Mouse (Mus musculus) kidney, embryonic 14.5 days (tissue): Measurements from ENCODE around the gene Tmem88. TPM values are rescaled to one million over a fixed set of nuclear protein-coding genes. Genes with fewer than 3 reads are reported as not detected.

Experiments
- ATAC-seq: fragments of 200-750 bp; cut with Nextera tagmentation; 2 replicates; pipeline ENCODE4 v1.8.0; 2017; ENCODE audit warnings: moderate number of reproducible peaks, mild to moderate bottlenecking, moderate TSS enrichment, moderate library complexity; ENCODE audit not compliant: low FRiP score, low TSS enrichment
- H3K27ac ChIP-seq: fragments of 300-500 bp; sonication (generic); 2 replicates; pipeline ENCODE4 v1.5.1; 2014; ENCODE audit warnings: low read depth, mild to moderate bottlenecking, low read length, moderate library complexity, mixed read lengths
- H3K27me3 ChIP-seq: fragments of 300-500 bp; sonication (generic); 2 replicates; pipeline ENCODE4 v1.6.1; 2014; ENCODE audit warnings: mild to moderate bottlenecking, low read length; ENCODE audit not compliant: control insufficient read depth, insufficient read depth
- H3K36me3 ChIP-seq: fragments of 300-500 bp; sonication (generic); 2 replicates; pipeline ENCODE4 v1.6.1; 2014; ENCODE audit warnings: low read length, mixed read lengths; ENCODE audit not compliant: control insufficient read depth, insufficient read depth
- H3K4me1 ChIP-seq: fragments of 300-500 bp; sonication (generic); 2 replicates; pipeline ENCODE4 v1.6.1; 2014; ENCODE audit warnings: low read length, mixed read lengths; ENCODE audit not compliant: control insufficient read depth, insufficient read depth
- H3K4me2 ChIP-seq: fragments of 300-500 bp; sonication (generic); replicated peaks from 2 replicates; pipeline ENCODE4 v1.6.1; 2014; ENCODE audit warnings: low read depth, mild to moderate bottlenecking, low read length
- H3K4me3 ChIP-seq: fragments of 300-500 bp; sonication (generic); 2 replicates; pipeline ENCODE4 v1.5.1; 2014; ENCODE audit warnings: mild to moderate bottlenecking, low read length
- H3K9ac ChIP-seq: fragments of 300-500 bp; sonication (generic); 2 replicates; pipeline ENCODE4 v1.6.1; 2014; ENCODE audit warnings: low read depth, mild to moderate bottlenecking, low read length, moderate library complexity
- H3K9me3 ChIP-seq: fragments of 300-500 bp; sonication (generic); 2 replicates; pipeline ENCODE4 v1.6.1; 2016; ENCODE audit warnings: low read length; ENCODE audit not compliant: control insufficient read depth
- WGBS: fragments of 180-500 bp; shearing (Covaris S2); extraction: QIAGEN DNeasy Blood & Tissue Kit; methylation state at CpG from one replicate; pipeline ENCODE4 v1.1.7; 2014; 5-methylcytosine and 5-hydroxymethylcytosine counted together
- polyA plus RNA-seq: library from polyadenylated mRNA; unstranded; fragments of >200 nt; fragmentation: Nextera tagmentation; extraction: Ambion mirVana; gene quantifications from 2 replicates; pipeline ENCODE4 v1.2.1, GENCODE M21; 2014

The Tmem88 gene
- polyA plus RNA-seq, 1 experiment from 2014 or later = 36.8 TPM

DNA sequence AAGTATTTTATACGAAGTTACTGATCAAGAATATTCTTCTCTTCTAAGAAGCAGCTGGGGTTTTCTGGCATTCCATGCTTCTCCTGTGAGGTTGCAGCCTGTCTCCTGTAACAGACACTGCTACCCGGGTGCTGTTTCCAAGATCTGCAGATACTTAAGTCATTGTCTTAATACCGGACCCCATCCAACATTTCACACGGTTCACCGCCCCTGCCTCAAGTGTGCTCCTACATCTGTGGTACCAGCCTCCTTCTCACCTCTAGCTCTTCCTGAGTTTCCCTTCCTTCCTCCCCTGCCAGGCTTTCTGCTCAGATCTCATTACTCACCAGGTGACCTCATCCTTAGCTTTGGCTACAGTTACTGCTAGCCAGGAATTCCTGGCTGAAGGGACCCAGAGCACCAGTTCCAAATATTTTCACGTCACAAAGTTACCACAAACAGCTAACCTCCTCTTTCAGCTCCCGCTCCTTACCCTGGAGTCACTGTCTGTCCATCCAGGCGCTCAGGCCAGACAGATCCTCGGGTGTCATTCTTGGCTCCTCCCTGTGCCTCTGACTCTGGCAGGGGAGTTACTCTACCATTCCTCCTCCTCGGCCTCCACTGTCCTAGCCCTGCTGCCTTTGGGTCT is 15.4 kb downstream of the Tmem88 start:
- no peaks in the 10 kb centered on the region for H3K4me1 ChIP-seq
- peaks cover 16% of the 10 kb centered on the region; the same call in 1 of the 2 replicates for H3K36me3 ChIP-seq
- H3K9me3 ChIP-seq = no peaks in the 10 kb centered on the region
- no peak for ATAC-seq
- no peak overlapping the region for H3K4me3 ChIP-seq
- H3K9ac ChIP-seq = no peak overlapping the region
- H3K27me3 ChIP-seq = no peaks in the 10 kb centered on the region
- 51% methylated on average over 10 of the region's 10 CpGs for WGBS
- H3K27ac ChIP-seq = no peak overlapping the region
- H3K4me2 ChIP-seq = no peak overlapping the region

DNA sequence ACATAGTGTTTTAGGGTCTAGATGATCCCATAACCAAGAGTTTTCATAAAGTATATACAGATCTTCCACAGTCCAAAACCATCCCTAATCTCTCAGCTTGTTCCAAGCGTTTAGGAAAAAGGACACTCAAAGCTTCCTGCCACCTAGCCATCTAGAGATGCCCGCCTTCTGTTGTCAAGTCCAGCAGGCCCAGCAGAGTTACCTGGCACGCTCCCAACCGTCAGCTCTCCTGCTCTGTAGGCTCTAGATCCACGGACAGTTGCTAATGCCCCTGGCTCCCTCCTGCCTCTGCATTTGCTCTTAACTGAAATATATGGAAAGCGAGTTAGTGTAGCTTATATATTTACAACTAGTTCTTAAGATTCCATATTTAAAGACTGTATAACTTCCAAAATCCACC is 16.7 kb downstream of the Tmem88 start:
- Histone ChIP-seq H3K9me3 (no peaks in the 10 kb centered on the region), H3K4me3 (no peak overlapping the region), H3K36me3 (peaks cover 24% of the 10 kb centered on the region; the same call in 1 of the 2 replicates), H3K27me3 (no peaks in the 10 kb centered on the region), H3K4me2 (no peak overlapping the region), H3K9ac (no peak overlapping the region), H3K4me1 (no peaks in the 10 kb centered on the region), H3K27ac (no peak overlapping the region)
- 84% methylated on average over 6 of the region's 6 CpGs for WGBS
- ATAC-seq = no peak

DNA sequence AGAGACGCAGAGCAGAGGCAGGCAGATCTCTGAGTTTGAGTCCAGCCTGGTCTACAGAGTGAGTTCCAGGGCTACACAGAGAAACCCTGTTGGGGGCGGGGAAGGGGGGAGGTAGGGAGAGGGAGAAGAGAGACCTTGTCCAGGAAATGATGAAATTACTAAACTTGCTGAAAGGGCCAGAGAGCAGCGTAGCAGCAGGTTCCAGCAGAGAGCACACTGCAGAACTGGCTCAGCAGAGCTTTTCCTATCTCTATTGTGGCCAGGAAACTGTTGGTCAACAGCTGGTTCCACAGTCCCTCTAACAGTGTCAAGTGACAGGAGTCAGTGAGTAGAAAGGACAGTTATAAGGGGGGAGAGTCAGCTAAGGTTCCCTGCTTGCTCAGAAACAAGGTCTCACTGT is 18.4 kb downstream of the Tmem88 start:
- H3K4me2 ChIP-seq = no peak overlapping the region
- H3K27ac ChIP-seq = no peak overlapping the region
- H3K36me3 ChIP-seq = peaks cover 33% of the 10 kb centered on the region
- no peaks in the 10 kb centered on the region for H3K9me3 ChIP-seq
- no peaks in the 10 kb centered on the region for H3K27me3 ChIP-seq
- ATAC-seq = no peak
- H3K9ac ChIP-seq = no peak overlapping the region
- WGBS = 82% methylated on average over 3 of the region's 3 CpGs
- no peaks in the 10 kb centered on the region for H3K4me1 ChIP-seq
- no peak overlapping the region for H3K4me3 ChIP-seq

DNA sequence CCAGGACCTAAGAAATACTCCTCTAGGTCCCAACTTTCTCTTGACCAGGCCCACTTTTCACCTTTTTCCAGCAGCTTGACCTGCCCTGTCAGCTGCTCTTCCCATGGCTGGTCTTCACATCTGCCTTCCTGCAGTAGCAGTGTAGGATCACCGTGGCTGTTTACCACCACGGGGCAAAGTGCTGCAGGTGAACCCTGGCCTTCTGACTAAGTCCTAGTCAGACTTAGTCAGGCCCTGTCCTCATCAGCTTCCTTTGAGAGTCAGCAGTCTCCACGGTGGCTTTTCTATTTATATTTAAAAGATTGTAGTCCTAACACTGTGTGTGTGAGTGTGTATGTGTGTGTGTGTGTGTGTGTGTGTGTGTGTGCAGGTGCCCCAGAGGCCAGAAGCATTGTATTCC is 20.3 kb downstream of the Tmem88 start:
- Histone ChIP-seq H3K36me3 (peaks cover 46% of the 10 kb centered on the region), H3K9me3 (no peaks in the 10 kb centered on the region), H3K27me3 (no peaks in the 10 kb centered on the region), H3K4me2 (no peak overlapping the region), H3K9ac (no peak overlapping the region), H3K27ac (no peak overlapping the region), H3K4me1 (no peaks in the 10 kb centered on the region), H3K4me3 (no peak overlapping the region)
- WGBS = 93% methylated on average over 3 of the region's 3 CpGs
- no peak for ATAC-seq

DNA sequence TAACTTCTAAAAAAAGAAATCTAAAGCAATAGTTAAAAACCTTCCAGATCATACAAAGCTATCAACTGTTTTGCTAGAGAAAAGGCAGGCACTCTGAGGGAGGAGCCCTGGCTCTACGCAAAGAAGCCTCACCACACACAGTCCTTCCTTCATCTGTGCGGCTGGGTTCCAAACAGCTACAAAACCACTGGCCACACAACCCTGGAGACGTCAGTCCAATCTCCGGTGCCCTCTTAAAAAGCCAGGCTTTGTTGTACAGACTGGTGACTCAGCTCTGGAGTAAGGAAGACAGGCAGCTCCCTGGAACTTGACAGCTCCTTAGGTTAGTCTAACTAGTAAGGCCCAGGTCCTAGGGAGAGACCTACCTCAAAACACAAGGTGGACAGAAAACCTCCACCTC is 22.4 kb downstream of the Tmem88 start:
- no peak for ATAC-seq
- no peak overlapping the region for H3K9ac ChIP-seq
- WGBS = 91% methylated on average over 4 of the region's 4 CpGs
- no peak overlapping the region for H3K4me3 ChIP-seq
- H3K36me3 ChIP-seq = peaks cover 46% of the 10 kb centered on the region
- no peaks in the 10 kb centered on the region for H3K27me3 ChIP-seq
- H3K4me2 ChIP-seq = no peak overlapping the region
- peaks cover 18% of the 10 kb centered on the region for H3K4me1 ChIP-seq
- no peak overlapping the region for H3K27ac ChIP-seq
- no peaks in the 10 kb centered on the region for H3K9me3 ChIP-seq

DNA sequence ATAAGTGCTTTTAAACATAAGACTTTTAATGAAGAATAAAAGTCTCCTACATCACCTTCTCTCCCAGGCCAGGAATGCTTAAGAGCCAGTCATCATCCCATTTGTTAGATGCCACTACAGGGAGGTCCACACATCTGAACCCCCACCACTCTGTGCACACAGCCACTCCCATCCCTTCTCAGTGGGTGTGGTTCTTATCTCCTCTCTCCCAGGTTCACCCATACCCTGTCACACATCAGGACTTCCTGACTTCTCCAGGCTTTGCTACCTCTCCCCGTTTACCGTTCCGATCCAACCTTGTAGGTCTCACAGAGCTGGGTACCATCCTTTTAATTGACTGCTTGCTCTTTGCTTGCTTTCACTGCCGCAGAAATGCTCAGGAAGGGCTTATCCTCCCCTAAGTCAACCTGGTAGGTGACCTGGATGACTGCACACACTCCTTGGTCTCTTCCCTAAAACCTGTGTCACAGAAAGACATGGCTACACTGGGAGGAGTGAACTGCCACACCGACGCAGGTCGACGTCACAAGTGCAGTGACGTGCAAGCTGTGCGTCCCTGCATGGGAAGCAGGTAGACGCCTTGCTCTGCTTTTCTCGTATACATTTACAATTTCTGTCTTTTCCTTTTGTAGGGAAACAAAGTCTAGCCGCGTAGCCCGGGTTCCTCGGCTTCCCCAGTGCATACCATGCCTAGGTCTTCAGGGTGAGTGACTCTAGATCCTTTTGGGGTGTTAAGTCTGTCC is 24.6 kb downstream of the Tmem88 start:
- WGBS = 94% methylated on average over 16 of the region's 16 CpGs
- H3K36me3 ChIP-seq = peaks cover 40% of the 10 kb centered on the region
- H3K27me3 ChIP-seq = no peaks in the 10 kb centered on the region
- H3K9me3 ChIP-seq = no peaks in the 10 kb centered on the region
- H3K4me2 ChIP-seq = no peak overlapping the region
- no peak overlapping the region for H3K9ac ChIP-seq
- no peak overlapping the region for H3K4me3 ChIP-seq
- no peak for ATAC-seq
- H3K4me1 ChIP-seq = peaks cover 18% of the 10 kb centered on the region
- no peak overlapping the region for H3K27ac ChIP-seq

DNA sequence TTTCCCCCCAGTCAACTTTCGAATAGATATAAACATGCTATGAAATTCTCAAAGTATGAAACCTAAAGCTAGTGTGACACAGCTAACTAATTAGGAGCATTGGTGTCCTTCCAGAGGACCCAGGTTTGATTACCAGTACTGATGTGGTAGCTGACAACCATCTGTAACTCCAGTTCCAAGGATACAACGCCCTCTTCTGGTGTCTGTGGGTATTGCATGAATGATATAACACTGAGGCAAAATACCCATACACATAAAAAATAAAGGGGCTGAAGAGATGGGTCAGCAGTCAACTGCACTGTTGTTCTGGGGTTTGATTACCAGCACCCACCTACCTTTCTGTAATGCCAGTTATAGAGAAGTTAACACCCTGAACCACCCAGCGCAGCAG is 25.3 kb downstream of the Tmem88 start:
- H3K9me3 ChIP-seq = no peaks in the 10 kb centered on the region
- H3K27ac ChIP-seq = peak overlapping the region; percentile 82; the same call in 1 of the 2 replicates
- H3K4me1 ChIP-seq = peaks cover 21% of the 10 kb centered on the region
- H3K27me3 ChIP-seq = no peaks in the 10 kb centered on the region
- H3K4me2 ChIP-seq = peak overlapping the region; percentile 40; the same call in 1 of the 2 replicates
- no peak overlapping the region for H3K4me3 ChIP-seq
- WGBS = 65% methylated on average over 3 of the region's 3 CpGs
- no peak overlapping the region for H3K9ac ChIP-seq
- peaks cover 37% of the 10 kb centered on the region for H3K36me3 ChIP-seq
- ATAC-seq = no peak

DNA sequence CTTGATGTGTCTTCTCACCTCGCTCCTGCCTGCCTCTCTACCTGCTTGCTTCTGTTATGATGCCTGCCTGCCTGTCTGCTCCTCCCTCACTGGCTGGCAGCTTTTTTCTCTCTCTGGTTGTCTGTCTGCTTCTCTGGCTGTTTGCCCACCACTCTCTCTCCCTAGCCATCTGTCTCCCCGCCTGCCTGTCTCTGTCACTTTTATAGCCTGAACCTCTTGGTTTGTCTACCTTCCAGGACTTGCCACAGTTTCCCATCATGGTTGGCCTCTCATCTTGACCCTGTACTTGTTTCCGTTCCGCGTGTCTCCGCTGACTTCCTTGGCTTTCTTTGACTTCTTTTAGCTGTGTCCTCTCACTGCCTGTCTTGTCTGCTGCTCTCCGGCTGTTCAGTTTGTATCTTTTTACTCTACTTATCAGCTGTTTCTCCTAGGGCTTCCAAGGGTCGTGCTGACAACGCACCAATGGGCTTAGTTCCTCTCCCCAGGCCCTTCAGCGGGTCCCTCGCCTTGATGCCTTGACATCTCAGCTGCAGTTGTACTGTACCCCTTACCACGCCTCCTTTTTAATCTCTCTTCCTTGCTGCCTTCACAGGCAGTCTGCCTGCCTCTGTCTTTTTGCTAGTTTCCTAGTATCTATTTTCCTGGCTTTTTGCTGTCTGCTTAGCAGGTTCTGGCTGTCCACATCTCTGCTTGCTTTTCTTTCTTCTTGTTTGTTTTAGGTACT is 25.8 kb downstream of the Tmem88 start:
- Histone ChIP-seq H3K4me1 (peaks cover 23% of the 10 kb centered on the region), H3K9ac (peak overlapping the region; percentile 34), H3K4me2 (peak overlapping the region; percentile 40), H3K9me3 (no peaks in the 10 kb centered on the region), H3K27ac (peak overlapping the region; percentile 82; the same call in 1 of the 2 replicates), H3K36me3 (peaks cover 32% of the 10 kb centered on the region), H3K4me3 (peak overlapping the region; percentile 15; the same call in 1 of the 2 replicates), H3K27me3 (no peaks in the 10 kb centered on the region)
- 22% methylated on average over 12 of the region's 12 CpGs for WGBS
- no peak for ATAC-seq
